Mouse (Mus musculus) A20 (cell line): ENCODE measurements at regions not wholly inside any gene's neighbourhood (a gene's known extent, or its start where the extent isn't known, plus 50 kb on each side); places are given as distances from the start of the nearest gene placed in this dataset.
"Not testable (repeated sequence)": the region's sequence is repeated elsewhere in the genome, so short reads cannot be mapped to it uniquely, and the experiment has no call there.

Source experiments
- DNase-seq: peaks from one replicate; pipeline ENCODE4 v3.0.0-alpha.2; 2011; ENCODE audit warnings: low read depth, low spot score

DNA sequence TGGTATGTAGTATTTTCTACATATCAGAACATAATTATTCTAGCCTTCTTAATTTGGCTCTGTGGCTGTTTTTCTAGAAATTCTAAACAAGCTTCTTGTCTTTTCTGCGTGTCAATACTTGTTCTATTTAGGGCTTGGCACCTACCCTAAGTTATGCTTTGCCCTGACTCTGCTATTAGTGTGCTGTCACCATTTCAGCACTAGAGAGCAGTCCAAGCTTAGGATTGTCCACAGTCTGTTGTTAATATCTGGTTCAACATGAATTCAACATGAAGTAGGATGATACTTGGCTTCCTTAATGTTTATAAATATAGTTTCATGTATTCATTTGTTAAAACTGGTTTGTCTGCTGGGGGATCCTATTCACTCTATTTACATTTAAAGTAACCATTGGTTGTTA, 61.2 kb downstream of the Maged1 start:
- peak; percentile 4 for DNase-seq

DNA sequence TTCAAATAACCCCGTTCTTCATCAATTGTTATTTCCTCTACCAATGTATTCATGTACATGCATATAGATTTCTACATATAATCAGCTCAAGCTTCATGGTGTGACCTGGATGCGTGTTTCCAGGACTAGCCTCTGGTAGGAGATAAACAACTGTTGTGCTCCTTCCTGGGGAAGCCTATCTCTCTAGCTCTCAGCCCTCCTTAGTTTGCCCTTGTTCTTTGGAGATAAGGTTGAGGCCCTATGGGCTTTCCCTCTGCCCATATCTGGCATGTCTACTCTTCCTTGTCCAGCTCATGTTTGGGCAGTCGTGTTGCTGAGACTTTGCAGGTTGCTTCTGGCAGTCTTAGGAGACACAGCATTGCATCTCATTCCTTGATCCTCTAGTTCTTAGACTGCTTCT, 74.3 kb downstream of the Maged1 start:
- DNase-seq = not testable (repeated sequence)
